Mouse (Mus musculus): Measurements from ENCODE around the gene Mageh1. TPM values are rescaled to one million over a fixed set of nuclear protein-coding genes. Genes with fewer than 3 reads are reported as not detected.
"Not testable (repeated sequence)": the region's sequence is repeated elsewhere in the genome, so short reads cannot be mapped to it uniquely, and the experiment has no call there.

Gene Mageh1
- polyA plus RNA-seq, 1 experiment from 2014 or later: 116 TPM

DNA sequence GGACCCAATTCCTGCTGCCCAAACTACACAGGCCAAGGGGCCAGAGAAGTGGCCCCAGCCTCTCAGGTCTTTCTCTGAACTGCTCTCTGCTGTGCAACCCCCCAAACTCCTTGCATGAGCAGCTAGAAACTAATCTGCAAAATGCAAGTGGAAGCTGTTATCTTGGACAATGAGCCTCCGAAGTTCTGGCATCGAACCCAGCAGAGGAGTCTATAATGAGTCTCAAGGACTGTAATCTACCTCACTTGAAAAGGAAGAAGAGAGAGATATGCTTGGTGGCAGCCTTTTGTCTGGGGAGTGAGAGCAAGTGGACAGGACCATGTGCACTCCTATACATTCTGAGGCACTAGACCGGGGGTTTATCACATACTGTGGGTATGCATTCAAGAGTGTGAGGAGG lies 41.3 kb downstream of the Mageh1 start:
- ATAC-seq; H3K27ac ChIP-seq (ENCODE audit: low read depth, low read length); H3K27me3 ChIP-seq (replicated peaks; ENCODE audit: control insufficient read depth, insufficient read depth, low read length); H3K4me1 ChIP-seq (ENCODE audit: control insufficient read depth, insufficient read depth, low read depth, low read length); H3K36me3 ChIP-seq (ENCODE audit: control insufficient read depth, insufficient read depth, low read length); H3K9ac ChIP-seq (ENCODE audit: low read depth, low read length); H3K9me3 ChIP-seq (ENCODE audit: control insufficient read depth, low read length); H3K4me3 ChIP-seq (ENCODE audit: low read length); H3K4me2 ChIP-seq (ENCODE audit: low read length): not testable (repeated sequence)
- no CpG with 5 or more reads among the region's 3 CpGs for WGBS

GRCm38 (mm10) chrX:152989852-152990251 lies 47.5 kb downstream of the Mageh1 start:
- H3K4me2 ChIP-seq (ENCODE audit: low read length); H3K9ac ChIP-seq (ENCODE audit: low read depth, low read length); H3K4me3 ChIP-seq (ENCODE audit: low read length); H3K27ac ChIP-seq (ENCODE audit: low read depth, low read length); H3K36me3 ChIP-seq (ENCODE audit: control insufficient read depth, insufficient read depth, low read length); H3K9me3 ChIP-seq (ENCODE audit: control insufficient read depth, low read length); H3K27me3 ChIP-seq (replicated peaks; ENCODE audit: control insufficient read depth, insufficient read depth, low read length); H3K4me1 ChIP-seq (ENCODE audit: control insufficient read depth, insufficient read depth, low read depth, low read length); ATAC-seq: not testable (repeated sequence)

Other genes with a start within 250 kb of the Mageh1 start
- 2.8 and 3.1 TPM in 2 replicates for gene Usp51, start 31.1 kb downstream of the Mageh1 start, polyA plus RNA-seq (2015; fragmentation: Nextera tagmentation; extraction: Ambion mirVana)
- 0.67 and 0.83 TPM in 2 replicates for gene Foxr2, start 81.2 kb upstream of the Mageh1 start, polyA plus RNA-seq (2015; fragmentation: Nextera tagmentation; extraction: Ambion mirVana)
- gene Rragb, start 102.4 kb upstream of the Mageh1 start, polyA plus RNA-seq (2015; fragmentation: Nextera tagmentation; extraction: Ambion mirVana): 8.5 and 10.3 TPM in 2 replicates
- gene Klf8, start 199.9 kb upstream of the Mageh1 start, polyA plus RNA-seq (2015; fragmentation: Nextera tagmentation; extraction: Ambion mirVana): 4.9 and 6.0 TPM in 2 replicates